Mouse (Mus musculus): ENCODE results near the gene Derl3. TPM values are rescaled to one million over a fixed set of nuclear protein-coding genes. Genes with fewer than 3 reads are reported as not detected.

Gene Derl3
- polyA plus RNA-seq, 1 experiment from 2014 or later, result 1.2 TPM

DNA sequence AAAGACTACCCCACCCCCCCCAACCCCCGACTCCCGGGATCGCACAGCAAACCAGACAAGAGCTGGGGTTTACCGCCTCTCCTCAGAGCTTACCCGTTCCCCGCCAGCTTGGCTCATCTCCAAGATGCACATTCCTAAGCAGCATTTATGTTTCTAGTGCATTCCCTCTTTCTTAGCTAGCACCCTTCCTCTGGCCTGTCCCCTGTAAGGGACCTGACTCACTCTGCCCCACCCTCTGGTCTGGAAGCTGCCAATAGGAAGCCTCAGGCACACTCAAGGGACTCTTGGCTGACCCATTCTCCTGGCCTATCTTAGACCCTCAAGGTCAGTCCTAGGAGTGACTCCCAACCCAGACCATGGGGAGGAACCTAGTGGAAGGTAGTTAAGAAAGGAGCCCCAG, 37.1 kb downstream of the Derl3 start:
- Histone ChIP-seq H3K4me1 (ENCODE audit: insufficient read depth, low read depth, low read length) (peaks cover 12% of the 10 kb centered on the region; the same call in 1 of the 2 replicates), H3K9me3 (ENCODE audit: low read length) (no peaks in the 10 kb centered on the region), H3K27ac (ENCODE audit: low read length) (peak overlapping the region; percentile 62; the same call in 1 of the 2 replicates), H3K4me3 (ENCODE audit: low read depth, low read length) (no peak overlapping the region), H3K36me3 (ENCODE audit: insufficient read depth, low read length) (0 out of 2 replicates have a peak, but pooled peaks cover 5% of the 10 kb centered on the region), H3K27me3 (replicated peaks; ENCODE audit: insufficient read depth, low read length) (0 out of 2 replicates have a peak, but pooled peaks cover 5% of the 10 kb centered on the region), H3K4me2 (replicated peaks; ENCODE audit: low read depth, low read length) (peak overlapping the region; percentile 94), H3K9ac (replicated peaks; ENCODE audit: low read depth) (no peak overlapping the region)
- ATAC-seq (peak; percentile 86), DNase-seq (ENCODE audit: low spot score) (peak; percentile 88)
- TF ChIP-seq CTCF (IDR thresholded peaks at IDR 0.05), result no peak
- TF ChIP-seq EP300 (IDR thresholded peaks at IDR 0.05), result peak; percentile 73
- 10% methylated on average over 6 of the region's 6 CpGs for WGBS

GRCm38 (mm10) chr10:75931311-75931710, 38.1 kb downstream of the Derl3 start:
- Histone ChIP-seq H3K4me2 (replicated peaks; ENCODE audit: low read depth, low read length) (peak overlapping the region; percentile 94), H3K9ac (replicated peaks; ENCODE audit: low read depth) (no peak overlapping the region), H3K9me3 (ENCODE audit: low read length) (no peaks in the 10 kb centered on the region), H3K4me3 (ENCODE audit: low read depth, low read length) (peak overlapping the region; percentile 21; the same call in 1 of the 2 replicates), H3K27ac (ENCODE audit: low read length) (peak overlapping the region; percentile 62; the same call in 1 of the 2 replicates), H3K4me1 (ENCODE audit: insufficient read depth, low read depth, low read length) (peaks cover 12% of the 10 kb centered on the region; the same call in 1 of the 2 replicates), H3K36me3 (ENCODE audit: insufficient read depth, low read length) (0 out of 2 replicates have a peak, but pooled peaks cover 5% of the 10 kb centered on the region), H3K27me3 (replicated peaks; ENCODE audit: insufficient read depth, low read length) (0 out of 2 replicates have a peak, but pooled peaks cover 5% of the 10 kb centered on the region)
- ATAC-seq (no peak), DNase-seq (ENCODE audit: low spot score) (no peak)
- TF ChIP-seq CTCF (IDR thresholded peaks at IDR 0.05) (no peak), EP300 (IDR thresholded peaks at IDR 0.05) (no peak)
- WGBS, result 24% methylated on average over 7 of the region's 7 CpGs

DNA sequence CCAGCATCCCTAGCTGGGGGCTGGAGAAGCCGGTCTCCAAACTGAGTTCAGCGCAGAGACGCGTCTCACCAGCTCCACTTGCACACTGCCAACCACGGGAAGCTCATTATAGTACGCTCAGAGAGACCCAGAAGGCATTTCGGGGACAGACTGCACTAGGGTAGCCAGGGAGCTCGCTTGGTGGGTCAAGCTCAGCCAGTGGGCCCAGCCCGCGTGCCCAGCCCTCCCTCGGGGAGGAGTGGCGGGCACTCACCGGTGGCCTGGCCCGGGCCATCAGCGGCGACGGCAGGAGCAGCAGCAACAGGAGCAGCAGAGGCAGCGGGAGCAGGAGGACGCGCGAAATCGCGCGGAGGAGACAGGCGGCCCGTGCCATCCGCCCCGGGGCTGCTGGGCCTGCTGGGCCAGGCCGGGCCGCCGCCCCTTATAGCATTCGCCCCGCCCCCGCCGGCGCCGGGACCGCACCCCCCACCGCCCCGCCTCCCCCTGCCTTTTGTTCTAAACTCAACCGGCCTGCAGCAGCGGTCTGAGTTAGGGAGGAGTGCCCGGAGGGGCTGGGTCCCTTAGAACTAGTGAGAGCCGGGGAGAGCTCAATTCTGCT, 39.0 kb downstream of the Derl3 start:
- H3K27ac ChIP-seq (ENCODE audit: low read length), result peak overlapping the region; percentile 75
- ATAC-seq (peak; percentile 69), DNase-seq (ENCODE audit: low spot score) (peak; percentile 69)
- H3K9ac ChIP-seq (replicated peaks; ENCODE audit: low read depth), result peak overlapping the region; percentile 52
- peak overlapping the region; percentile 94 for H3K4me2 ChIP-seq (replicated peaks; ENCODE audit: low read depth, low read length)
- H3K4me1 ChIP-seq (ENCODE audit: insufficient read depth, low read depth, low read length), result peaks cover 12% of the 10 kb centered on the region; the same call in 1 of the 2 replicates
- 0 out of 2 replicates have a peak, but pooled peaks cover 5% of the 10 kb centered on the region for H3K36me3 ChIP-seq (ENCODE audit: insufficient read depth, low read length)
- 0 out of 2 replicates have a peak, but pooled peaks cover 5% of the 10 kb centered on the region for H3K27me3 ChIP-seq (replicated peaks; ENCODE audit: insufficient read depth, low read length)
- TF ChIP-seq EP300 (IDR thresholded peaks at IDR 0.05) (no peak), CTCF (IDR thresholded peaks at IDR 0.05) (no peak)
- no peaks in the 10 kb centered on the region for H3K9me3 ChIP-seq (ENCODE audit: low read length)
- 3% methylated on average over 37 of the region's 44 CpGs for whole genome bisulfite sequencing
- H3K4me3 ChIP-seq (ENCODE audit: low read depth, low read length), result peak overlapping the region; percentile 50

- peaks cover 12% of the 10 kb centered on the region; the same call in 1 of the 2 replicates for H3K4me1 ChIP-seq (ENCODE audit: insufficient read depth, low read depth, low read length)
- 40% methylated on average over 6 of the region's 6 CpGs for WGBS
- peak within 1 kb of the TSS; percentile 94 for H3K4me2 ChIP-seq (replicated peaks; ENCODE audit: low read depth, low read length)
- H3K36me3 ChIP-seq (ENCODE audit: insufficient read depth, low read length), result no peaks in the 10 kb centered on the region
- H3K27ac ChIP-seq (ENCODE audit: low read length), result peak within 1 kb of the TSS; percentile 75
- DNase-seq (ENCODE audit: low spot score) (no peak), ATAC-seq (no peak)
- TF ChIP-seq EP300 (IDR thresholded peaks at IDR 0.05) (no peak), CTCF (IDR thresholded peaks at IDR 0.05) (no peak)
- H3K9me3 ChIP-seq (ENCODE audit: low read length), result no peaks in the 10 kb centered on the region
- H3K9ac ChIP-seq (replicated peaks; ENCODE audit: low read depth), result peak within 1 kb of the TSS; percentile 52
- H3K4me3 ChIP-seq (ENCODE audit: low read depth, low read length), result peak within 1 kb of the TSS; percentile 50
- H3K27me3 ChIP-seq (replicated peaks; ENCODE audit: insufficient read depth, low read length), result 0 out of 2 replicates have a peak, but pooled peaks cover 5% of the 10 kb centered on the region
These were observed 39.7 kb downstream of the Derl3 start, which contains the start of gene Chchd10 for GRCm38 (mm10) chr10:75932891-75933290. Gene Chchd10 (plus strand): TSS chr10:75933130.

- Histone ChIP-seq H3K4me1 (ENCODE audit: insufficient read depth, low read depth, low read length) (peaks cover 12% of the 10 kb centered on the region; the same call in 1 of the 2 replicates), H3K9me3 (ENCODE audit: low read length) (no peaks in the 10 kb centered on the region), H3K36me3 (ENCODE audit: insufficient read depth, low read length) (no peaks in the 10 kb centered on the region), H3K4me2 (replicated peaks; ENCODE audit: low read depth, low read length) (no peak overlapping the region), H3K27ac (ENCODE audit: low read length) (no peak overlapping the region), H3K4me3 (ENCODE audit: low read depth, low read length) (no peak overlapping the region), H3K27me3 (replicated peaks; ENCODE audit: insufficient read depth, low read length) (0 out of 2 replicates have a peak, but pooled peaks cover 5% of the 10 kb centered on the region), H3K9ac (replicated peaks; ENCODE audit: low read depth) (no peak overlapping the region)
- ATAC-seq (no peak), DNase-seq (ENCODE audit: low spot score) (no peak)
- 50% methylated on average over 1 of the region's 1 CpGs for WGBS
- TF ChIP-seq CTCF (IDR thresholded peaks at IDR 0.05), result no peak
- TF ChIP-seq EP300 (IDR thresholded peaks at IDR 0.05), result no peak
These were observed 41.8 kb downstream of the Derl3 start for GRCm38 (mm10) chr10:75934991-75935390.

Measured in lung, postnatal 0 days (tissue).